Mouse (Mus musculus): ENCODE measurements around the gene Stub1. TPM values are rescaled to one million over a fixed set of nuclear protein-coding genes. Genes with fewer than 3 reads are reported as not detected.
A peak's percentile ranks its signal among the peaks of the same experiment; 100 is the strongest.

Stub1 gene
- polyA plus RNA-seq, 1 experiment = 196 TPM

DNA sequence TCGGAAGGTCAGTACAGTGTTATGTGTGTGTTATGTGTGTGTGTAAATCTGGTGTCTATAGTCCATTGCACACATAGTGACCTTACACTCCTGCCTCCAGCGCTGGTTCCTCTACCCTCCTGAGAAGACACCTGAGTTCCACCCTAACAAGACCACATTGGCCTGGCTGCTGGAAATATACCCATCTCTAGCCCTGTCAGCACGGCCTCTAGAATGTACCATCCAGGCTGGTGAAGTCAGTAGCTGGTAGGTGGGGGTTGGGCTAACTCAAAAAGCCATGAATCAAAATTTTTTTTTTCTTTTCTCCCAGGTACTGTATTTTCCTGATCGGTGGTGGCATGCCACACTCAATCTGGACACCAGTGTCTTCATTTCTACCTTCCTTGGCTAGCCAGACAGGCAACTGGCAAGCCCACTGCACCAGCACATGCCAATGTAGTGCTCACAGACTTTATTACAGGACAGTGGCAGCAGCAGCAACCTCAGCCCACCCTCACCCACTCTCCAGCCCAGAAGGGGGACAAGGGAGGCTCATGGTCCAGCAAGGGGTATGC, 2.9 kb downstream of the Stub1 start:
- no peaks in the 10 kb centered on the region for H3K27me3 ChIP-seq (ENCODE audit: control insufficient read depth, insufficient read depth, insufficient read length)
- H3K4me3 ChIP-seq = peak overlapping the region; percentile 32
- H3K36me3 ChIP-seq (ENCODE audit: control insufficient read depth, insufficient read depth) = no peaks in the 10 kb centered on the region
- H3K79me2 ChIP-seq (ENCODE audit: control insufficient read depth, insufficient read depth) = peaks cover 37% of the 10 kb centered on the region
- no peak overlapping the region for H3K4me2 ChIP-seq (ENCODE audit: low read depth)
- no peak overlapping the region for H3ac ChIP-seq (ENCODE audit: control insufficient read depth, insufficient read length)
- TF ChIP-seq SRF (IDR thresholded peaks at IDR 0.05; ENCODE audit: control insufficient read depth, insufficient read length, low read depth) = no peak
- no peak for TF ChIP-seq MAX (IDR thresholded peaks at IDR 0.05; ENCODE audit: low read depth)
- no peak for TF ChIP-seq POLR2AphosphoS2 (IDR thresholded peaks at IDR 0.05; ENCODE audit: insufficient read length, low read depth)
- peak; percentile 26 for TF ChIP-seq POLR2A (IDR thresholded peaks at IDR 0.05; ENCODE audit: insufficient read length, low read depth)
- TF ChIP-seq MYOD1 (IDR thresholded peaks at IDR 0.05; ENCODE audit: control insufficient read depth in 1 of 3, insufficient read length in 2 of 3, low read depth in 2 of 3) = no peak
- no peak for TF ChIP-seq REST (IDR thresholded peaks at IDR 0.05; ENCODE audit: insufficient read depth, insufficient read length)

DNA sequence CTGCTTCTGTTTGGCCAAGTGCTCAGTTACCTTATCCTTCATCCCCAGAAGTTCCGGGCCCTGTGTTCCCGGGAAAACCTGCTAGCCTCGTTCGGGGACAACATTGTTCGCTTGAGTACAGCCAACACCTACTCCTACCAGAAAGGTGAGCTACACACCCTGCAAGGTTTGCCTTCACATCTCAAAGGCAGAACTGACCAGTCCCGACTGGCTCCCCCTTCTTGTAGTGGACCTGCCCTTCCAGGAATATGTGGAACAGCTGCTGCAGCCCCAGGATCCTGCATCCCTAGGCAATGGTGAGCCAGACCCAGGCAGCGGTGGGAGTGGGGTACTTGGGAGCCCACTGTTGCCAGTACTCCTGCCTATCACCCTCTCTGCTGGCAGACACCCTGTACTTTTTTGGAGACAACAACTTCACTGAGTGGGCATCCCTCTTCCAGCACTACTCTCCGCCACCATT, 3.6 kb downstream of the Stub1 start:
- Histone ChIP-seq H3K36me3 (ENCODE audit: control insufficient read depth, insufficient read depth) (no peaks in the 10 kb centered on the region), H3ac (ENCODE audit: control insufficient read depth, insufficient read length) (peak overlapping the region; percentile 13), H3K27me3 (ENCODE audit: control insufficient read depth, insufficient read depth, insufficient read length) (no peaks in the 10 kb centered on the region), H3K4me2 (ENCODE audit: low read depth) (peak overlapping the region; percentile 62), H3K79me2 (ENCODE audit: control insufficient read depth, insufficient read depth) (peaks cover 35% of the 10 kb centered on the region), H3K4me3 (peak overlapping the region; percentile 32)
- TF ChIP-seq CEBPB (IDR thresholded peaks at IDR 0.05; ENCODE audit: insufficient read depth, poor library complexity, severe bottlenecking) = no peak
- peak; percentile 74 for TF ChIP-seq POLR2AphosphoS2 (IDR thresholded peaks at IDR 0.05; ENCODE audit: insufficient read length, low read depth)
- no peak for TF ChIP-seq MYOD1 (IDR thresholded peaks at IDR 0.05; ENCODE audit: control insufficient read depth in 1 of 3, insufficient read length in 2 of 3, low read depth in 2 of 3)
- no peak for TF ChIP-seq SRF (IDR thresholded peaks at IDR 0.05; ENCODE audit: control insufficient read depth, insufficient read length, low read depth)
- no peak for TF ChIP-seq MAX (IDR thresholded peaks at IDR 0.05; ENCODE audit: low read depth)
- TF ChIP-seq TCF12 (IDR thresholded peaks at IDR 0.05; ENCODE audit: insufficient read depth, poor library complexity, severe bottlenecking) = no peak
- TF ChIP-seq TCF3 (IDR thresholded peaks at IDR 0.05; ENCODE audit: insufficient read length, low read depth) = no peak
- no peak for TF ChIP-seq E2F4 (IDR thresholded peaks at IDR 0.05; ENCODE audit: insufficient read depth)
- TF ChIP-seq USF1 (IDR thresholded peaks at IDR 0.05; ENCODE audit: low read depth) = no peak
- TF ChIP-seq MYOG (IDR thresholded peaks at IDR 0.05; ENCODE audit: control insufficient read depth in 1 of 3, insufficient read depth in 1 of 3, insufficient read length in 2 of 3, low read depth in 2 of 3) = no peak
- peak; percentile 13 for TF ChIP-seq POLR2A (IDR thresholded peaks at IDR 0.05; ENCODE audit: insufficient read length, low read depth)
- TF ChIP-seq REST (IDR thresholded peaks at IDR 0.05; ENCODE audit: insufficient read depth, insufficient read length) = no peak

GRCm38 (mm10) chr17:25828712-25829557, 4.3 kb downstream of the Stub1 start, which contains the start of gene Jmjd8:
Gene Jmjd8, plus strand, starts transcription at chr17:25828867.
- Histone ChIP-seq H3K27me3 (ENCODE audit: control insufficient read depth, insufficient read depth, insufficient read length) (no peaks in the 10 kb centered on the region), H3ac (ENCODE audit: control insufficient read depth, insufficient read length) (peak within 1 kb of the TSS; percentile 13), H3K79me2 (ENCODE audit: control insufficient read depth, insufficient read depth) (peaks cover 28% of the 10 kb centered on the region), H3K4me2 (ENCODE audit: low read depth) (peak within 1 kb of the TSS; percentile 62), H3K4me3 (peak within 1 kb of the TSS; percentile 32), H3K36me3 (ENCODE audit: control insufficient read depth, insufficient read depth) (no peaks in the 10 kb centered on the region)
- no peak for TF ChIP-seq MYOG (IDR thresholded peaks at IDR 0.05; ENCODE audit: control insufficient read depth in 1 of 3, insufficient read depth in 1 of 3, insufficient read length in 2 of 3, low read depth in 2 of 3)
- no peak for TF ChIP-seq E2F4 (IDR thresholded peaks at IDR 0.05; ENCODE audit: insufficient read depth)
- TF ChIP-seq MAX (IDR thresholded peaks at IDR 0.05; ENCODE audit: low read depth) = no peak
- no peak for TF ChIP-seq TCF12 (IDR thresholded peaks at IDR 0.05; ENCODE audit: insufficient read depth, poor library complexity, severe bottlenecking)
- no peak for TF ChIP-seq REST (IDR thresholded peaks at IDR 0.05; ENCODE audit: insufficient read depth, insufficient read length)
- no peak for TF ChIP-seq USF1 (IDR thresholded peaks at IDR 0.05; ENCODE audit: low read depth)
- no peak for TF ChIP-seq MYOD1 (IDR thresholded peaks at IDR 0.05; ENCODE audit: control insufficient read depth in 1 of 3, insufficient read length in 2 of 3, low read depth in 2 of 3)
- TF ChIP-seq SRF (IDR thresholded peaks at IDR 0.05; ENCODE audit: control insufficient read depth, insufficient read length, low read depth) = no peak
- TF ChIP-seq TCF3 (IDR thresholded peaks at IDR 0.05; ENCODE audit: insufficient read length, low read depth) = no peak
- peak; percentile 74 for TF ChIP-seq POLR2AphosphoS2 (IDR thresholded peaks at IDR 0.05; ENCODE audit: insufficient read length, low read depth)
- 0 out of 2 replicates have a peak, but pooled peaks have one; percentile 19 for TF ChIP-seq CEBPB (IDR thresholded peaks at IDR 0.05; ENCODE audit: insufficient read depth, poor library complexity, severe bottlenecking)
- TF ChIP-seq POLR2A (IDR thresholded peaks at IDR 0.05; ENCODE audit: insufficient read length, low read depth) = peak; percentile 74

DNA sequence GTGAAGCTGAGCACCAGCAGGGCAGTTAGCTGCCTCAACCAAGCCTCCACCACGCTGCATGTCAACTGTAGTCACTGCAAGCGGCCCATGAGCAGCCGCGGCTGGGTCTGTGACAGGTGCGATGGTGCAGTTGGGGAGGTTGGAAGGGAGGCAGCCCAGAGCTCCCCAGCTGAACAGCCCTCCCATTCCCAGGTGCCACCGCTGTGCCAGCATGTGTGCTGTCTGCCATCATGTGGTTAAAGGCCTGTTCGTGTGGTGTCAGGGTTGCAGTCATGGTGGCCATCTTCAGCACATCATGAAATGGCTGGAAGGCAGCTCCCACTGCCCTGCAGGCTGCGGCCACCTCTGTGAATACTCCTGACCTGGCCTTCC, 5.0 kb downstream of the Stub1 start:
- no peak overlapping the region for H3ac ChIP-seq (ENCODE audit: control insufficient read depth, insufficient read length)
- H3K27me3 ChIP-seq (ENCODE audit: control insufficient read depth, insufficient read depth, insufficient read length) = no peaks in the 10 kb centered on the region
- peak overlapping the region; percentile 62 for H3K4me2 ChIP-seq (ENCODE audit: low read depth)
- peaks cover 23% of the 10 kb centered on the region for H3K79me2 ChIP-seq (ENCODE audit: control insufficient read depth, insufficient read depth)
- no peaks in the 10 kb centered on the region for H3K36me3 ChIP-seq (ENCODE audit: control insufficient read depth, insufficient read depth)
- peak overlapping the region; percentile 32 for H3K4me3 ChIP-seq
- TF ChIP-seq POLR2AphosphoS2 (IDR thresholded peaks at IDR 0.05; ENCODE audit: insufficient read length, low read depth) (peak; percentile 74), MYOG (IDR thresholded peaks at IDR 0.05; ENCODE audit: control insufficient read depth in 1 of 3, insufficient read depth in 1 of 3, insufficient read length in 2 of 3, low read depth in 2 of 3) (peak in 2 of 3 experiments; percentile 12 to 54), TCF12 (IDR thresholded peaks at IDR 0.05; ENCODE audit: insufficient read depth, poor library complexity, severe bottlenecking) (no peak), MYOD1 (IDR thresholded peaks at IDR 0.05; ENCODE audit: control insufficient read depth in 1 of 3, insufficient read length in 2 of 3, low read depth in 2 of 3) (peak in 1 of 3 experiments; percentile 3)
